Mouse (Mus musculus) induced T-regulatory cell, adult 2 months (primary cell): ENCODE measurements at regions not wholly inside any gene's neighbourhood (a gene's known extent, or its start where the extent isn't known, plus 50 kb on each side); places are given as distances from the start of the nearest gene placed in this dataset.
"Not testable (repeated sequence)": the region's sequence is repeated elsewhere in the genome, so short reads cannot be mapped to it uniquely, and the experiment has no call there.

Experiments
- DNase-seq: peaks from one replicate; pipeline ENCODE4 v3.0.0-alpha.2; 2012; ENCODE audit warnings: low read depth

- DNase-seq = not testable (repeated sequence)
Measured at GRCm38 (mm10) chr2:53632816-53633474, 441.4 kb downstream of the Arl6ip6 start.

- no peak for DNase-seq
Measured at GRCm38 (mm10) chr2:53668599-53669372, 416.6 kb downstream of the Rprm start.

DNA sequence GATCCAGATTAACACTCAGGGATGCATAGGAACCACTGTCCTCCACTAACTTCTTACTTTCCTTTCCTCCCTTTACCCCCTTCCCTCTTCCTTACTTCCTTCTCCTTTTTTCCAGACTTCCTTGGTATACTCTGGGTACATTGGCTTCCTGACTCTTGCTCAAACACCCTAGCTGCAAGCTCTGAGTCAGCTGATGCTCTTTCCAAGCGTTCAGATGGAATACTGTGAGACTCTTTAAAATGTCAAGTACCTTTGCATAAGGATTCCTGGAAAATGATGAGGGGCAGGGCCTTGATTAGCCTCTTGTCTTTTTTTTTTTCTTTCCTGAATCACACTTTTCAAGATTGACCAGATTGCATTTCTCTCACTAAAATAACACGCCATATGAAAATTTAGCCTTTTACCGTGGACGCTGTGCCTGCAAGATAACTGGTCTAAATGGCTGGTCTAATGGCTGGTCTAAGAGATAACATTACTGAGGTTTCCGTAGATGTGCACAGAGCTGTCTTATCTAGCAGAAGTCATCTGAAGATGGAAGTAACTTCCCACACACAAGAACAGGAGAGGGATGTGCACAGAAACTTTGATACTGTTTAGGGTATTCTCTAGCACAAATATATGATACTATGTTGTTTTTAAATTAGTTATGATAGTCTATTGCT is 404.9 kb downstream of the Rprm start:
- DNase-seq = no peak

GRCm38 (mm10) chr2:53682599-53682998 is 402.8 kb downstream of the Rprm start:
- no peak for DNase-seq

DNA sequence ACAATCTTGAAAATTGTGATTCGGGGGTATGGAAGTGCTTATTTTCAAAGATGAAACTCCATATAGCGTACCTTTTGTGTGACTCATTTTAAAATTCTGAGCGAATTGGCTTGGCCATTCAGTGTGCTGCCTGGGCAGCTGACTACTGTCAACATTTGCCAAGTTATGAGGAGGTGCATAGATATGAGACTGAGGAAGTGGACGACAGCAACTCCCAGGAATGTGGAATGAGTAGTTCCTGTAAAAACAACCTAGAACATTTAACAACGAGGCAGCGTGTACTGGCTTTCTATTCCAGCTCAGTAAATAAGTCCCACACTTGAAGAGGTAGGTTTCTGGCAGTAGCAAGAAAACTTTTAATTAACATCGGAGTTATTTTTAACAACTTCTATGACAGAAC is 398.1 kb downstream of the Rprm start:
- DNase-seq = no peak

DNA sequence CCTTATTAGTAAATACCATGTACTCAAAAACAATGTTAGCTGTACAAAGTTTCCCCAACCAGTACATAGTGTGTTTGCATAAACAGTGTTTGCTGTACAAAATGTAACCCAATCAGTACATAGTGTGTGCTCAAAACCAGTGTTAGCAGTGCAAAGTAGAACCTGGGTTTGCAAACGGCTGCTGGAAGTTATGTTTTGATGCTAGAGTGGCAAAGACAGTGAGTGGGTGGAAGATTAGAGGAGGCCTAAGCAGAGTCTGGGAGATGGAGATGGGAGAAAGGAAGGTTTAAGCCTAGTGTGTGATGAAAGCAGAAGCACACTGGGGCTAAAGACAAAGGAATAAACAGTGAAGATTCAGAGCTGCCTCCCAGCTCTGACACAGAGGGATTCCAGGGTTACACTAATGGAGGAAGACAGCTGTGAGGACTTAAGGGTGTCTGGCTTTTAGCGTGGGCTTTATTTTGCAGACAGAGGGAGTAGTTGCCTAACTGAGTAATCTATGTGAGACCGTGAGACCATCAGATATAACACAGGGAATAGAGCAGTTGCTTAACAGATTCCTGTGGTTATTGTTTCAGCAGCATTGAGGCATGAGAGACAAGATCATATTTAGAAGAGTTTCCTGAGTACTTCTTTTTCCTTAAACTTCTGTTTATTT is 396.0 kb downstream of the Rprm start:
- no peak for DNase-seq

DNA sequence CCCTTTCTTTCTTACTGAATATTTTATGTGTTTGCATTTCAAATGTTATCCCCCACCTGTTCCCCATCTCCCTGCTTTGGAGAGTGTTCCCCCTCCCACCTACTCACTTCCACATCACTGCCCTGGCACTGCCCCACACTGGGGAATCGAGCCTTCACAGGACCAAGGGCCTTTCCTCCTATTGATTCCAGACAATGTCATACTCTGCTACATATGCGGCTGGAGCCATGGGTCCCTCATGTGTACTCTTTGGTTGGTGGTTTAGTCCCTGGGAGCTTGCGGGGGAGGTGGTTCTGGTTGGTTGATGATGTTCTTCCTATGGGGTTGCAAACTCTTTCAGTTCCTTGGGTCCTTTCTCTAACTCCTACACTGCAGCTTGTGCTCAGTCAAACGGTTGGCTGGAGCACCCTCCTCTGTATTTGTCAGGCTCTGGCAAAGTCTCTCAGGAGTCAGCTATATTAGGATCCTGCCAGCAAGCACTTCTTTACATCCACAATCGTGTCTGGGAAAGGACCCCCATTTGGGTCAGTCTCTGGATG is 393.7 kb downstream of the Rprm start:
- no peak for DNase-seq

- no peak for DNase-seq
Measured at GRCm38 (mm10) chr2:53711213-53711612, 374.1 kb downstream of the Rprm start.

DNA sequence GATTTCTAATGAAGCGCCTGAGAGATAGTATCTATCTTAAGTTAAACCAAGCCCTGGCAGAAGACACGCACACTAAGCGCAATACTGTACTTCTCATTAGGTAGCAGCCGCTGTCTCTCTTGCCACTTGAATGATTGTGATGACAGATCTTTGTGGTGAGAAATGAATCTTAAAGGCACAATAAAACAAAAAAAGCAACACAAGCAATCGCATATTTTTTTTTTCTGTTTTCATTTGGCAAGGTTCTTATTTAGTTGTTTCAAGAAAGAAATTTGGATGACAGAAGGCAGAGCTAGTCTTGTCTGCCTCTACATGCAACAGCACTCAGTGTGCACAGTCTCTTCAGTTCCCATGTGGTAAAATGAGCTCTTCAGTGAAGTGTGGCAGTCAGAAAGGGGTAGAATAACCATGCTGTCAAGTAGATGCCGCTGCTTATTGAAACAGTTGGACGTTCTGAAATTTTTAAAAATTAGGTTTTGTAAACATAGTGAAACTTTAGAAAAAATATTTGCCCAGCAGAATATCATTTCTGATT is 372.2 kb downstream of the Rprm start:
- no peak for DNase-seq

DNA sequence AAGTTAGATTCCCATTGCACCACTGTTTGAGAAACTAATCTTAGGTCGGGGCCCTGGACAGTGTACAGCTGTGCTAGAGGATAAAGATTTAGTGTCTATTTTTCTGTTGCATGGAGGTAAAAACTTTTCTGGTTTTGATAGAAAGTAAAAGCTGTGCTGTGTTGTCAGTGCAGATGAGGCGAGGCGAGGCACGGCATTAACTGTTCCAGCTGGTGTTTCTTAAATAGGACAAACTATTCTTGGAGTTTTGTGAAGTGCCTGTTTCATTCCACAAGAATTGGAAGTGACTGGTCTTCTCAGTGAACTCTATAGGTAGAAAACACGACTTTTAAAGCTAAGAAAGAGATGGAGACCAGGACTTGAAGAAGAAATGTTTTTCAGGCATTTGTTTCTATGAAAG is 370.3 kb downstream of the Rprm start:
- no peak for DNase-seq

DNA sequence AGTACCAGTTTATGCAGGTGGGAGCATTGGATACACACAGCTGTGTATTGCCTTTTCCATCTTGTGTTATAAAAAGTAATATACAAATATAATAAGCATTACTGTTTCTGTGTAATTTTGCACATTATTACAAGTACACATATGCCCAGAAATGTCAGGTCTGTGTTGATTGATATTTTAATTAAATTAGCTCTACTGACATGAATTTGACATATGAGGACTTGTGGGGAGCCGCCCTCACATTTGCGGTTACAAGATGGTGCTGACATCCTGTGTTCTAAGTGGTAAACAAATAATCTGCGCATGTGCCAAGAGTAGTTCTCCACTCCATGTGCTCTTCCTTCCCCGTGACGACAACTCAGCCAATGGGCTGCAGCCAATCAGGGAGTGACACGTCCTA is 362.1 kb downstream of the Rprm start:
- no peak for DNase-seq

- DNase-seq = no peak
Measured at GRCm38 (mm10) chr2:53728693-53729092, 356.7 kb downstream of the Rprm start.

DNA sequence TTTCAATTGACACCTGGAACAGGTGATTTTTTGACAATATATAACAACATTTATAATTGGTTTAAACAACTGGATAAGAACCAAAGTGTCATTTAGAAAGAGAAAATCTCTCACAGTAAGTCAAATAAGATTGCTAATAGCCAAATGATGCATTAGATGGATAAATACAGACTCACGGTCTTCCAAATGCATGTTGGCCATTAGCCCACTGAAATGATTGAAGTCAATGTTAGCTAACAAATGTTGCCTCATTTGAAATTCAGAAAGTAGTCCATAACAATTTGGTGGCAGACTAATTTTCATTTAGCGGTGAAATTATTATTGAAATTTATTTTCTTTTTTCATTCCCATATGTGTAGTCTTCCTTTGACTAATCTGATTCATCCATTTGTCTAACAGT is 354.9 kb downstream of the Rprm start:
- DNase-seq = no peak

GRCm38 (mm10) chr2:53763486-53763885 is 321.9 kb downstream of the Rprm start:
- DNase-seq = no peak

GRCm38 (mm10) chr2:53782035-53782434 is 303.3 kb downstream of the Rprm start:
- DNase-seq = not testable (repeated sequence)

- not testable (repeated sequence) for DNase-seq
Measured at GRCm38 (mm10) chr2:53788599-53788998, 296.8 kb downstream of the Rprm start.

DNA sequence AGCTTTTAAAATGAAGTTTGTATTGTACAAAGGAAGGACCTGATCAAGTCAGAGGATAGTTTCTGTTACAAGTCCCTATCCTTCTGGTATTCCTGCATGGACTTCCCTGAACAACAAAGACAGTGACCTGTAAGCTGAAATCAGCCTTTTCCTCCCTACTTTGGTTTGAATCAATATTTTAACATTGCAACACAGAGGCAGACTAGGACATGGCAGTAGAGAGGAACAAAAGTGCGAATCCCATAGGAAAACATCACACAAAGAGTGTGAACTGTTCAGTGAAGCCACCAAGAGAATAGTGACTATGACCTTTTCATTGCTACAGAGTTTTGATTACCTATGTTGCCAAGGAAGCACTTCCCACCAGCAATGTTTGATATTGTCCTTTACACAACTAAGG is 288.7 kb downstream of the Rprm start:
- DNase-seq = no peak

- no peak for DNase-seq
Measured at GRCm38 (mm10) chr2:53803666-53804065, 281.7 kb downstream of the Rprm start.

GRCm38 (mm10) chr2:53850815-53851528 is 234.4 kb downstream of the Rprm start:
- DNase-seq = no peak
